Mouse (Mus musculus) CD4-positive helper T cell, adult 2 months (primary cell): ENCODE results near the gene Gon7.

ENCODE experiments used
- DNase-seq: peaks from one replicate; pipeline ENCODE4 v3.0.0-alpha.2; 2012; ENCODE audit warnings: low read depth, missing footprints, low spot score

Gon7 gene

DNA sequence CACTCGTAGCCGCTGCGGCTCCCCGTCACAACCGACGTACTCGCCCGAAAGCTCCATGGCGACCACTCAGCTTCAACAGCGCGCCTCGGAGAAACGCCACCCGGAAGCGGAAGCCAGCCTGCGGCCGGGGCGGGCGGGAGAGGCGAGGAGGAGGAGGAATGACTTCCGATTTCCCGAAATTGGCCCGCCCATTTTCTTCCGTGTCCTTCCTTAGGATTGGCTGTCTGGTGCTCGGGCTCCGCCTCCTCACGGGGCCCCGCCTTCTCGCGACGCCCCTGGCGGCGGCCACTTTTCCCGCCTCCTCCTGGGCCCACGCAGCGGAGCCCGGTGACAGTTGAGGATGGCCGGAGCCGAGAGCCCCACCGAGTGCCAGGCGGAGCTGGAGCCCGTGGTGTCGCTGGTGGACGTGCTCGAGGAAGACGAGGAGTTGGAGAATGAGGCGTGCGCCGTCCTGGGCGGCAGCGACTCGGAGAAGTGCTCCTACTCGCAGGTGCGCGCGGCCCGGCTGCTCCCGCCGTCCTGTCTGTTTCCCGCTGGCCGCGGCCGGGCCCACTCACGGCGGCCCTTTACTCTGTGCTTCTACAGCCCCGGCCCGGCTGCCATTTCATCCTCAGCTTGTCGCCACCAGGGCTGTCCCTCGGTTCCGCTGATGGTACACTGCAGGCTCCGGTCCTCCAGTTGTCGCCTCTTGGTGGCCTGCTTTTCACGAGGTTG is at the start of gene Gon7, which contains the start of the genes Gm28051 and Ubr7:
Gene Gon7, minus strand, starts transcription at position 115 of the 714 bp plus-strand sequence.
Gene Gm28051, minus strand, starts transcription at position 77 of the 714 bp plus-strand sequence.
Gene Ubr7, plus strand, starts transcription at position 279 of the 714 bp plus-strand sequence.
- DNase-seq: peak; percentile 97

- DNase-seq: no peak
These were observed 41.9 kb upstream of the Gon7 start for GRCm38 (mm10) chr12:102799528-102799927.

DNA sequence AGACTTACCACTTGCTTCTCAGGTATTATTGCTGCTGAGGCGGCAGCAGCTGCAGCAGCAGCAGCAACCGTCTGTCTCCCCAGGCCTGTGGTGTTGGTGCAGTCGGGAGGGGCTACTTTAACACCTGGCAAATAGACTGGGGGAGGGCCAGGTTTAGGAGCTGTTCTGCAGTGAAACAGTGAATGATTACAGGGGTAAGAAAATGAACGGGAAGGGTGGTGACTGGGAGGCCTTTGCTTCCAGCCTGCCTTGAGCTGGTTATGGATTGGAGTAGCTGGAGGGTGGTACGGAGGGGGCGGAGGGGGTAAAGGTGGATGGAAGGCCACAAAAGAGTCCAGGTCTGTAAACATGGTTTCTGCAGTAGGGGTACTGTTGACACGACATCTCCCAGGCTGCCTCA is 30.3 kb upstream of the Gon7 start:
- no peak for DNase-seq

GRCm38 (mm10) chr12:102785593-102785985 is 28.0 kb upstream of the Gon7 start:
- DNase-seq: no peak

DNA sequence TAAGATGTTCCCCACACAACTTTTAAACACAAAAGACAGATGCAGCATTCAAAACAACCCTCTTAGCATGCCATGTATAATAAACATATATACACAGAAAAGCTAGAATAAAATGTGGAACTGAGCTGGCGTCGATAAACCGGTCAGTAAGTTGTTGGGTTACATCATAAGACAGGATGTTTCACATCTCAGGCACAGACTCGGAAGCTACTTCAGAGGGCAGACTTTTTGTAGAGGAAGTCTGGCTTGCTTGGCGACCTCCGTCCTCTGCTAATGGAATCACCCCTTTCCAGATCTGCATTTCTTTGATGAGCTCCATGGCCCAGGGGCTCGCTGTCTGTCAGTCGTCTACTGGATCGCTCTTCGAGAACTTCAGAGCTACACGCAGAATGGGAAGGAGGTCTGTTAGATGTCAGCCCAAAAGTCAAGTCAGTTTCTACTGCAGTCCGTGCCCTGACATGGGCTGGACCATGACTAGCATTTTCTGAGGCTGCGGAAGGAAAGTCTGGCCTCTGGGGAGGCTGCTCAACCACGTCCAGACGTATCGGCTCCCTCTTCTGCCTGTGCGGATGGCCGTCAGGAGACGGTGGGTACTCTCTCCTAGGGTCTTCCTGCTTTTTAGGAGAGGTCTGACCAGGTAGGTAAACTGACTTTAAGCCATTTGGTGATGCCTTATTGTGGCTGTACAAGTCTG is 27.4 kb upstream of the Gon7 start:
- no peak for DNase-seq

DNA sequence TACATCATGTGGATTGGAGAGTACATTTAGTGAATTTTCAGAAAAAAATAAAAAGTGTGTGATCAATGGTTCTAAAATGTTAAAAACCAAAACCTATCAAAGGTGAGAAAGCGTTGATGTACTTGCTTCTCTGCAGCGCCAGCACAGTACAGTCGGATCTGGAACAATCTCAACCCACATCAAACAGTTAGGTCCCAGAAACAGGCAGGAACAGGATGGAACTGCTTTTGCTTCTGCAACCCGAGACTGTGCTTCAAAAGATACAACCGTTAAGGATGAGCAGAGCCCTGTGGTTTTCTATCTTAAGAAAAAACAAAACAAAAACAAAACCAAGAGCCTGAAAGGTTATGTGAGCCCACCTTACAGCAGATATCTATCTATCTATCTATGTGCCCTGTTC is 25.2 kb upstream of the Gon7 start:
- peak; percentile 65 for DNase-seq

DNA sequence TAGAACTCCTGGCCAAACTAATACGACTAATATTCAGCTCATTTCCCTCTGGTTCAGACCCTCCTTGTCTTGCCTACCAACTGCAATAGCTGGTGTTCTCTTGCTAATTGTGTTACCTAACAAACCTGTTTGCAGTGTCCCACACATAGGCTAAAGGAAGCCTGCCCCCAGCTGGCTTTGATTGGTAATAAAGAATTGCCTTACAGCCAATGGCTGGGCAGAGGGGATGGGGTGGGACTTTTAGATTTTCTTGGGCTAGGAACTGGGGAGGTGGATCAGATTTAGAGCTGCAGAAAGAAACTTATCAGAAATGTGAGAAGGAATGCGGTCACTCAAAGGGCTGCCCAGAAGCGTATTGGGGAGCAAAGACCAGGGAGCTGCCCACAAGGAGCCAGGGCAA is 21.8 kb upstream of the Gon7 start:
- DNase-seq: peak; percentile 29

GRCm38 (mm10) chr12:102778151-102778550 is 20.5 kb upstream of the Gon7 start:
- DNase-seq: no peak

DNA sequence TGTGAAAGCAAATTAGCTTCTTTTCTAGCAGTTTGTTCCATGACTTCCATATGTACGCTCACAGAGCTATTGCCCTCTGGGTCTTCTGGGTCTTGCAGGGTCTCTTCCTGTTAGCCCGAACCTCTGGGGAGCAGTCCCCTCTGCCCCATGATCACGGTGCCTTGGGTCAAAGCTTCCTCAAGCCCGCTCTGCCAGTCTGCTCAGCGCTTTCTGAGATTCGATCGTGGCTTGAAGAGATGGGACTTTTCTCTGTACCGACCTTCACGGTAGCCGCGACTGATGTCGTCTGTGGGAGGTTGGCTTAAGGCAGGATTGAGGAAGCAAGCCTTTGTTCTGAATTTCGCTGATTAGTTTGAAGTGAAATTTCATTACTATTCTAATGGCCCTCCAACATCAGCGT is 18.4 kb upstream of the Gon7 start:
- no peak for DNase-seq

DNA sequence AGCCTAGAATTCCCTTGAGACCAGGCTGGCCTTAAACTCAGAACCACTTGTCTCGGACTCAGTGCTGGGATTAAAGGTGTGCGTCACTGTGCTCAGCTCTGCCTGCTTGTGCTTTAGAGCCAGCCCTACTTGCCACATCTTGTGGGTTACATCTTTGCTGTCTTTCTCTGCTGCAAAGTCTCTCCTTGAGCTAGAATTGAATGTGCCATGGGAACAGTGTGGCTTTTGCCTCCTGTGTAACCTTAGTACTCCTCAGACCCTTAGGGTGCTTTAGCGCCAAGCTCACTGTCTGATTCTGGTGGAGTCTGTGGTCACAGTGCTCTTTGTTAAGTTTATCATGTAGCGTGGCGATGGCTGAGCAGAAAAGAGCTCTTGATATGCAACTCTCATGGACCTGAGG is 15.1 kb upstream of the Gon7 start:
- no peak for DNase-seq

GRCm38 (mm10) chr12:102771601-102772000 is 14.0 kb upstream of the Gon7 start:
- no peak for DNase-seq

DNA sequence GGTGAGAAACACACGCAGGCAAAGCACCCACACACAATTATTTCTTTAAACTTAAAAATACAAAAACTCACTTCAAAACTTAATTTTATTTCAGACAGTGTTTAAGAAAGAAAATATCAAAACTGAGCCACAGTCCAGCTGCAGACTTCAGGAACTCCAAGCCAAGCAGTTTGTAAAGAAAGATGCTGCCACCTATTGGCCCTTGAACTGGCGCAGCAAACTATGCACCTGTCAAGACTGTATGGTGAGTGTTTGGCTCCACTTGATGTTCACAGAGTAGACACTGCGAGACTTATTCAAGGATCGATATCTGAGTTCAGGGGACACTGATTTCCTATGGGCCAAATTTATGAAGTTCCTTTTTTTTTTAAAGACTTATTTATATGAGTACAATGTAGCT is 11.4 kb upstream of the Gon7 start:
- DNase-seq: no peak

GRCm38 (mm10) chr12:102763696-102764095 is 6.1 kb upstream of the Gon7 start:
- DNase-seq: no peak

GRCm38 (mm10) chr12:102761668-102762067 is 4.1 kb upstream of the Gon7 start:
- DNase-seq: no peak

GRCm38 (mm10) chr12:102758936-102759335 is 1.3 kb upstream of the Gon7 start:
- no peak for DNase-seq

GRCm38 (mm10) chr12:102758403-102758756 is 777 bp upstream of the Gon7 start, which contains the start of gene Gm20604:
Gene Gm20604, minus strand, starts transcription at chr12:102758672.
- DNase-seq: no peak

GRCm38 (mm10) chr12:102757055-102757688 is 431 bp downstream of the Gon7 start:
- DNase-seq: no peak

GRCm38 (mm10) chr12:102756304-102756703 is 1.3 kb downstream of the Gon7 start:
- DNase-seq: peak; percentile 69

GRCm38 (mm10) chr12:102748256-102748655 is 9.3 kb downstream of the Gon7 start:
- no peak for DNase-seq

DNA sequence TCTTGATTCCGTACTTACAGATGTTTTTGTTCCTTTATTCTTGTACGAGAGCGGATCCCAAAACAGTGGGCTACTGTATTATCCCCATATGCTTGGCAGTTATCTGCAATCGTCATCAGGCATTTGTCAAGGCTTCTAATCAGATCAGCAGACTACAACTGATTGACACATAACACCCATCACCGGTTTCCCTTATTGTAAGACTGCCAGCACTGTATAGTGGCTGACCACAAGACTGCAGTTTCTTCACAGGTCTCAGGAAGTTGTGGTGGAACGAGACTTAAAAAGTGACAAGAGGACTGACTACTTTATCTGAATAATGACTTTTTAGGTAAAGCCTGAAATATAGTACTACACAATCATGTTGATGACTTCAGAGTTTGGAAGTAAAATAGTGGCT is 12.8 kb downstream of the Gon7 start:
- DNase-seq: peak; percentile 88

GRCm38 (mm10) chr12:102743589-102744574 is 13.7 kb downstream of the Gon7 start, which contains the start of the genes Moap1 and Tmem251:
Gene Moap1, minus strand, starts transcription at chr12:102743661.
Gene Tmem251, plus strand, starts transcription at chr12:102743762.
- DNase-seq: peak; percentile 94
